Mouse (Mus musculus) liver, embryonic 14.5 days (tissue): Measurements from ENCODE around the gene Btnl9. TPM values are rescaled to one million over a fixed set of nuclear protein-coding genes. Genes with fewer than 3 reads are reported as not detected.

Experiments used
- ATAC-seq: fragments of 200-750 bp; cut with Nextera tagmentation; 2 replicates; pipeline ENCODE4 v1.8.0; 2017; ENCODE audit warnings: moderate number of reproducible peaks, mild to moderate bottlenecking, moderate library complexity; ENCODE audit not compliant: insufficient read depth
- DNase-seq, 3 experiments: peaks; one replicate each; pipeline ENCODE4 v3.0.0-alpha.2; 2012 to 2013; ENCODE audit warnings: low read depth in 3 of 3, low spot score in 3 of 3
- H3K27ac ChIP-seq: fragments of 300-500 bp; sonication (generic); 2 replicates; pipeline ENCODE4 v1.5.1; 2014; ENCODE audit warnings: moderate library complexity, mild to moderate bottlenecking, control low read depth, inconsistent platforms
- H3K27me3 ChIP-seq: fragments of 300-500 bp; sonication (generic); 2 replicates; pipeline ENCODE4 v1.6.1; 2014; ENCODE audit warnings: mild to moderate bottlenecking, low read length, moderate library complexity; ENCODE audit not compliant: control insufficient read depth, insufficient read depth
- H3K36me3 ChIP-seq: fragments of 300-500 bp; sonication (generic); replicated peaks from 2 replicates; pipeline ENCODE4 v1.6.1; 2014; ENCODE audit warnings: low read depth; ENCODE audit not compliant: control insufficient read depth, insufficient read depth
- H3K4me1 ChIP-seq, 2 experiments: fragments of 200-500 bp in 1 of 2; fragments of 300-500 bp in 1 of 2; sonication (generic) in 1 of 2; replicated peaks; 2 replicates each; pipeline ENCODE4 v1.6.1; 2012 to 2014; ENCODE audit warnings: antibody characterized with exemption in 1 of 2, inconsistent platforms in 1 of 2, low read length in 1 of 2; ENCODE audit not compliant: control insufficient read depth in 2 of 2, insufficient read depth in 2 of 2
- H3K4me2 ChIP-seq: fragments of 300-500 bp; sonication (generic); 2 replicates; pipeline ENCODE4 v1.6.1; 2014; ENCODE audit warnings: low read depth, mild to moderate bottlenecking, control low read depth, moderate library complexity
- H3K4me3 ChIP-seq, 2 experiments: fragments of 200-500 bp in 1 of 2; fragments of 300-500 bp in 1 of 2; sonication (generic) in 1 of 2; 2 replicates each; pipeline ENCODE4 v1.5.1; 2012 to 2014; ENCODE audit warnings: low read depth in 2 of 2, low read length in 2 of 2, mild to moderate bottlenecking in 2 of 2, control low read depth in 1 of 2, inconsistent platforms in 1 of 2, moderate library complexity in 1 of 2; ENCODE audit not compliant: insufficient read depth in 1 of 2
- H3K9ac ChIP-seq: fragments of 300-500 bp; sonication (generic); replicated peaks from 2 replicates; pipeline ENCODE4 v1.6.1; 2014; ENCODE audit warnings: mild to moderate bottlenecking, control low read depth, moderate library complexity
- H3K9me3 ChIP-seq: fragments of 300-500 bp; sonication (generic); 2 replicates; pipeline ENCODE4 v1.6.1; 2016; ENCODE audit warnings: low read length, mixed read lengths; ENCODE audit not compliant: control insufficient read depth
- CTCF ChIP-seq: IDR thresholded peaks from 2 replicates; pipeline ENCODE4 v1.5.1; 2016; ENCODE audit warnings: antibody characterized with exemption, low read depth, control low read depth
- EP300 ChIP-seq: IDR thresholded peaks from 2 replicates; pipeline ENCODE4 v1.6.1; 2016; ENCODE audit warnings: antibody characterized with exemption, low read depth
- WGBS: fragments of 180-500 bp; shearing (Covaris S2); extraction: QIAGEN DNeasy Blood & Tissue Kit; methylation state at CpG from one replicate; pipeline ENCODE4 v1.1.7; 2014; ENCODE audit not compliant: insufficient replicate concordance; 5-methylcytosine and 5-hydroxymethylcytosine counted together
- polyA plus RNA-seq, 2 experiments: library from polyadenylated mRNA; depleted of rRNA in 1 of 2; stranded (reverse) in 1 of 2; unstranded in 1 of 2; fragments of >200 nt; fragmentation: Nextera tagmentation in 1 of 2; extraction: Ambion mirVana in 1 of 2; gene quantifications; 2 replicates each; pipeline versions ENCODE4 v1.2.1 to v1.2.3; 2012 to 2014

Btnl9 gene
- polyA plus RNA-seq, 2 experiments = 0.57 to 0.78 TPM

- Histone ChIP-seq H3K9ac (no peak overlapping the region), H3K4me3 (no peak overlapping the region), H3K27me3 (no peaks in the 10 kb centered on the region), H3K36me3 (peaks cover 34% of the 10 kb centered on the region), H3K4me1 (peaks cover 9 to 12% of the 10 kb centered on the region in 2 experiments), H3K4me2 (no peak overlapping the region), H3K27ac (no peak overlapping the region), H3K9me3 (no peaks in the 10 kb centered on the region)
- WGBS = 80% methylated on average over 1 of the region's 1 CpGs
- TF ChIP-seq CTCF (no peak), EP300 (no peak)
- ATAC-seq (no peak), DNase-seq (no peak)
Observed at GRCm38 (mm10) chr11:49213505-49213904, 26.5 kb upstream of the Btnl9 start.

GRCm38 (mm10) chr11:49212577-49212976, 25.6 kb upstream of the Btnl9 start:
- DNase-seq (peak in 1 of 3 experiments; percentile 51), ATAC-seq (peak; percentile 92)
- Histone ChIP-seq H3K4me2 (peak overlapping the region; percentile 44), H3K36me3 (peaks cover 34% of the 10 kb centered on the region), H3K4me3 (no peak overlapping the region), H3K27me3 (no peaks in the 10 kb centered on the region), H3K9ac (no peak overlapping the region), H3K4me1 (peaks cover 15 to 18% of the 10 kb centered on the region in 2 experiments), H3K27ac (no peak overlapping the region), H3K9me3 (no peaks in the 10 kb centered on the region)
- TF ChIP-seq CTCF = no peak
- peak; percentile 56 for TF ChIP-seq EP300

- no peak for ATAC-seq
- no peak for DNase-seq
Observed at GRCm38 (mm10) chr11:49207495-49207894, 20.5 kb upstream of the Btnl9 start.

GRCm38 (mm10) chr11:49205080-49205590, 18.2 kb upstream of the Btnl9 start:
- H3K9ac ChIP-seq = no peak overlapping the region
- peak overlapping the region in 1 of 2 experiments; percentile 88; a peak in 2 of 4 replicates for H3K4me3 ChIP-seq
- ATAC-seq = no peak
- peak overlapping the region; percentile 93 for H3K4me2 ChIP-seq
- DNase-seq = no peak
- H3K27ac ChIP-seq = no peak overlapping the region; the same call in 1 of the 2 replicates
- no peak for TF ChIP-seq CTCF
- no peak for TF ChIP-seq EP300
- WGBS = 80% methylated on average over 6 of the region's 6 CpGs
- no peaks in the 10 kb centered on the region for H3K9me3 ChIP-seq
- H3K4me1 ChIP-seq = peaks cover 34 to 42% of the 10 kb centered on the region in 2 experiments
- H3K36me3 ChIP-seq = no peaks in the 10 kb centered on the region
- no peaks in the 10 kb centered on the region for H3K27me3 ChIP-seq

More at GRCm38 (mm10) chr11:49207495-49207894, 20.5 kb upstream of the Btnl9 start:
- H3K27ac ChIP-seq = peak overlapping the region; percentile 36; the same call in 1 of the 2 replicates
- H3K9ac ChIP-seq = peak overlapping the region; percentile 23; the same call in 1 of the 2 replicates
- no peaks in the 10 kb centered on the region for H3K27me3 ChIP-seq
- peaks cover 35 to 39% of the 10 kb centered on the region in 2 experiments for H3K4me1 ChIP-seq
- no peak overlapping the region for H3K4me3 ChIP-seq
- WGBS = 83% methylated on average over 1 of the region's 1 CpGs
- no peaks in the 10 kb centered on the region for H3K36me3 ChIP-seq
- H3K9me3 ChIP-seq = no peaks in the 10 kb centered on the region
- TF ChIP-seq EP300 = no peak
- no peak for TF ChIP-seq CTCF
- H3K4me2 ChIP-seq = no peak overlapping the region

GRCm38 (mm10) chr11:49203771-49204497, 17.0 kb upstream of the Btnl9 start:
- H3K4me3 ChIP-seq = peak overlapping the region; percentile 88 to 90
- no peaks in the 10 kb centered on the region for H3K36me3 ChIP-seq
- H3K9ac ChIP-seq = peak overlapping the region; percentile 96
- no peaks in the 10 kb centered on the region for H3K9me3 ChIP-seq
- ATAC-seq = peak; percentile 65
- DNase-seq = peak in 2 of 3 experiments; percentile 45 to 57
- peak overlapping the region; percentile 94 for H3K27ac ChIP-seq
- H3K27me3 ChIP-seq = no peaks in the 10 kb centered on the region
- WGBS = 0% methylated on average over 24 of the region's 24 CpGs
- H3K4me2 ChIP-seq = peak overlapping the region; percentile 93
- peaks cover 34 to 39% of the 10 kb centered on the region in 2 experiments for H3K4me1 ChIP-seq
- TF ChIP-seq EP300 (no peak), CTCF (no peak)
